Mouse (Mus musculus): ENCODE data around the gene Tmem86a.

DNA sequence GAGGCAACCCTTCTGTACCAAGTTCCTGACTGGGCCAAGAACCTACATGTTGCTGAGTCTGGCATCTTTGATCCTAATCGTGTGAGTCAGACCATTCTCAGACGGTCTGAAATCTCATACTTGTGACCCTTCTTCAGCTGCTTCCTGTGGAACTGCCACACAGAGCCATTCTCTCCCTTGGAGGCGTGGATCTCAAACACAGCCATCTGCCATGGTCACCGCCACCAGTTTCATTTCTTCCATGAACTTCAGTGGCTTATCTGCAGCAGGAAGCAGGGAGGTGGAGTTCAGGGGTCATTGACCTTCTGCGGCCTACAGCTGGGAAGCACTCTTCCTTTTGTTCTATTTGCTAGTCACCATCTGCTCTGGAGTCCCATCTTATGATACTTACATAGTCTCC lies 17.5 kb downstream of the Tmem86a start:
- TF ChIP-seq CTCF (conservative IDR thresholded peaks at IDR 0.05 in 1 of 2, IDR thresholded peaks at IDR 0.05 in 1 of 2; ENCODE audit: low read depth in 2 of 2, low read length in 2 of 2) (no peak), MYC (IDR thresholded peaks at IDR 0.05; ENCODE audit: low read depth, low read length) (no peak), POLR2A (IDR thresholded peaks at IDR 0.05; ENCODE audit: low read depth, low read length) (no peak), TCF12 (IDR thresholded peaks at IDR 0.05; ENCODE audit: low read depth, low read length) (no peak), EP300 (IDR thresholded peaks at IDR 0.05; ENCODE audit: low read length) (no peak), MAX (IDR thresholded peaks at IDR 0.05; ENCODE audit: low read length) (no peak), NRF1 (IDR thresholded peaks at IDR 0.05; ENCODE audit: low read depth, low read length) (no peak), BHLHE40 (IDR thresholded peaks at IDR 0.05; ENCODE audit: low read depth, low read length) (no peak)

Measured in CH12.LX (cell line).